Mouse (Mus musculus): ENCODE measurements at regions not wholly inside any gene's neighbourhood (a gene's known extent, or its start where the extent isn't known, plus 50 kb on each side); places are given as distances from the start of the nearest gene placed in this dataset.

DNA sequence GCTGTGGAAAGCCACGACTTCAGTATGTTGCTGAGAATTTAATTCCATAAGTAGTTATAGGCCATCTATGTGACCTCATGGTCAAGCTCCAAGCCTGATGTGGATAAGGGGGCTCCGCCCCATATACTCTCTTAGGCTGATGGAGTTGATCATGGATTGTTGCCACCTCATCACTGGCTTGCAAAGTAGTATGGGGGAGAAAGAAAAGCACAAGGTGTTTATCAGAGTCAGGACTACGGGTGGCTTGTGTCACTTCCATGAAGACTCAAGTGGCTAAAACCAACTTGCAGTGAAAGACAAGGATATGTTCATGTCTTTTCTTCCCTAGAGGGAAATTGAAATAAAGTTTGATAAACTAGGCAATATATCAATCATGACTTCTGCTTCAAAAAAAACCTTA lies 102.9 kb upstream of the Fut8 start:
- DNase-seq: no peak

DNA sequence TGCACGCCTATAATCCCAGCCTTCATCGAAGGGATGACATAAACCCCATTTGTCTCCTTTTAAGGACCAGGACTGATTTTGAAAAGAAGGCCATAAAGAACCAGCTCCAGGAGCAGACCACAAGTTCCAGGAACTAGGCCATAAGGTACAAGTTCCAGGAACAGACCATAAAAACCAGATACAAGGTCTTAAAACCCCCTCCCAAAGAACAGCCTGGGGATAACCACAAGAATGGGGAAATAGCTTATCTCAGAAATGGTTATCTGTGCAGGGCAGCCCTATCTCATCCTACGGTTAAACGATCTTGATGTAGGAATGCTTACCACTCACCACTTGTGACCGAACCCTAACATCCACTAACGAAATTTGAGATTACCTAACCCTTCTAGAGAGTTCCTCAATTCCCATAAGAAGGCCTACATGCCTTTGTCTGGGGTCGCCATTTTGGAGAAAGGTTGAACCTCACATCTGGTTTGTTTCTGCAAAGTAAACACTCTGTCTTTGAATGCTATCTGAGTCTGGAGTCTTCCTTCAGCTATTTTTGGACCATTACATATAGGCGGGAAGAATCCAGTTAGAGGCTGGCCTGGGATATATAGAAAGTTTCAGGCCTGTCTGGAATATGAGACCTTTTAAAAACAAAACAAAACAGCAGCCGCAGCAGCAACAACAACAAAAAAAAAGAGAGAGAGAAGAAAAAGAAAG lies 103.5 kb upstream of the Fut8 start:
- DNase-seq: no peak

DNA sequence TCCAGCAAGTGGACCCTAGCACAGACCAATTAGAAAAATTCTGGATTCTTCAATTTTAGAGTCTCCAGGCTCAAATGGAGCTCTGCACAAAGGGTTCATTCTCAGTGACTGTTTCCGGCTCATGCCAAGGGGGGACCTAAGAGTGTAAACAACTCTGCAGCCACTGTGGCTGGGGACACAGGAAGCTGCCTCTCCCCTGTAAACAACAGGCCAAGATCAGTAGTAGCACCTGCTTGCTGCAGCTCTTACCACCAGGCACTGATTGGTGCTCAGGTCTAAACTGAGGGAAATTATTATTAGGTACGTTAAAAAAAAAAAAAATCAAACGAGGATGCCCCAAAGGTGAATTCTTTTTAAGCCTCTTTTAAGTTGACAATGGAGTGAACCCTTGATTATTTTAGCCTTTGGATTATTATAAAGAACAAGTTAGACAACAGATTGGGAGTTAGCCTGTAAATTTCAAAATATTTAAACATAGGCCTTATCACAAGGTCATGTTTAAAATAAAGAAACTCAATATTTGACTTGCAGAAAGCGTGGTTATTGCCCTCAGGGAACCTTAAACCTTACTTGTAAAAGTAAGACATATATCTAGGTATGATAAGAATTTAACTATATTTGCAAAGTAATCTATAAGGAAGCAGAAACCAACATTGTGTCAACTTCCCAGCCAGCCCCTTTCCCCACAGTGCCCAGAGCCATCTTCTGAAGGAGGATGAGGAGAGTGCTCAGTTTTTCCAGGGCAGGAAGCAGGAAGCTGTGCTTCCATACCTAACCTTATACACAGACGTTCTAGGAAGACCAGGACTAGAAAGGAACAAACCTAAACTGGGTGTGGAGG lies 104.2 kb upstream of the Fut8 start:
- DNase-seq: no peak

DNA sequence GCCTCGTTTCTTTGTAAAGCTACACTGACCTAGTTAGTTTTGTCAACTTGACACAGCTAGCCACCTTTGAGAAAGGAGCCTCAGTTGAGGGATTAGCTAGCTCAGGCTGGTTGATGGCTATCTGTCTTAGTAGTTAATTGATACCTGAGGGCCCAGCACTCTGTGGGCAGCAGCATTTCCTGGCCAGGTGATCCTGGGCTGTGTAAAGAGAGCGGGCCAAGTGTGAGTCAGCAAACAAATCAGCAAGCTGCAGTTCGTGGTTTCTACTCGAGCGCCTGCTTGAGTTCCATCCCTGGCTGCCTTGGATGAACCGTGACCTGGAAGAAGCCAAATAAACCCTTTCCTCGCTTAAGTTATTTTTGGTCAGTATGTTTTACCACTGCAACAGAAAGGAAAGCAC lies 106.6 kb upstream of the Fut8 start:
- DNase-seq: peak; percentile 11

DNA sequence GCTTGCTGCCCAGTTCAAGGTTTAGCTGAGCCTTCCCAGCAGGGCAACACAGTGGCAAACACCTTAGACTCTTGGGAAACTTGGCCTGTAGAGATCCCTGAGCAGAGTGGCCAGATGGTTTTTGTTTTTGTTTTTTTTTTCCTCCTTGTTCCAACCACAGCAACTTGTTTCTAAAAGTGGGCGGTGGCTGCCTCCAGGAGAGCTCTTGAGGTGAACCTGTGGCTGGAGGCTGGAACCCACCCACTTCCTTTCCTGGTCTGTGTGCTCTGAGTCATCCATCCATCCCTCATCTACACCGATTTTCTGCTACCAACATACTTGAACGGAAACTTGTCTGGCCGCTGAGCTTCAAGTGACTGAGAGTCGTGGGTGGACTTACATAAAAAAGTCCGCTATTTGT lies 107.4 kb upstream of the Fut8 start:
- no peak for DNase-seq

DNA sequence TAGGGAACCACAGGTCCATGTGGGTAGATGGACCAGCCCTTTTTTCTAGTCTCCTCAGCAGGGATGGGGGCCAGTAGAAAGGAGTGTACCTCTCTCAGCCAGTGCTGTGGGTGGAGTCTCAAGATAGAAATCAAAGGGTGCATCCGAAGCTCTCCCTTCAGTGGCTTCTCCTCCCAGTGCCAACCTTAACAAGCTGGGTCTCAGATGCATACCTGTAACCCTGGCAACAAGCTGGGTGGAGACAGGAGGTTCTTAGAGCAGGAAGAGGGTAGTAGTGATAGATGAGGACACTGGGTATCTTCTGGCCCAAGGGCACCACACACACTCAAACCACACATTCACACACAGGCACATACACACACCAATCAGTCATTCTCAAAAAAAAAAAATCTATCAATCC lies 113.7 kb upstream of the Fut8 start:
- no peak for DNase-seq

DNA sequence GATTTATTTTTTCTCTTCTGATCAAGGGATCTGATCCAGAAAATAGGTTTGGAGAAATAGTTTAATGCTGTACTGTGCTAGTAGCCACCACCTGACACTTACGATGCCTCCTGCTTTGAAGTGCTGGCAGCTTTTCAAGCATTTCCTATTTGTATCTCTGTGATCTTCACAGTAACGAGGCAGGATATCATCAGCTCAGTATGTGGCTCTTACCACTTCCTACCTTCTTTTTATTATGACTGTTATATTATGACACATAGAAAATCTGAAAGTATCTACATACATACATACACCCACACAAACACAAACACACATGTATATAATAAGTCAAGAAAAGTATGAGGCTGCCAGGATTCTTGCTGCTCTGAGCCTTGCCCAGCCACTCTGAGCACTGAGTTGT lies 124.4 kb upstream of the Fut8 start:
- no peak for DNase-seq

DNA sequence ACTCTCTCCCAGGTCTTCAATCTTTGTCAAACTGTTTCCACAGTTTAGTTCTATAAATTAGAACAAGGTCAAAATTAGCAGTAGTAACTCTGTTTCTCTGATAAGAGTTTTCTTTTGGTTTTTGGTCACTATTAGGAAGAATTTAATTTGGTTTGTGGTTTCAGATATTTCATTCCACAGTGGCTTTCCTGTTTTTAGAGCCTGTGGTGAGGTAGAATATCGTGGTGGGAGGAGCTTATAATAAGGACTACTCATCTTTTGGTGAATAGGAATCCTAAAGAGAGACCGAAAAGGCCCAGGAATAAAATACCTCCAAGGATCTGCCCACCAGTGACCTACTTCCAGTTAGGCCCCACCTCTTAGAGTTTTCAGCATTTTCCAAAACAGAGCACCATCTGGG lies 125.8 kb upstream of the Fut8 start:
- DNase-seq: no peak

DNA sequence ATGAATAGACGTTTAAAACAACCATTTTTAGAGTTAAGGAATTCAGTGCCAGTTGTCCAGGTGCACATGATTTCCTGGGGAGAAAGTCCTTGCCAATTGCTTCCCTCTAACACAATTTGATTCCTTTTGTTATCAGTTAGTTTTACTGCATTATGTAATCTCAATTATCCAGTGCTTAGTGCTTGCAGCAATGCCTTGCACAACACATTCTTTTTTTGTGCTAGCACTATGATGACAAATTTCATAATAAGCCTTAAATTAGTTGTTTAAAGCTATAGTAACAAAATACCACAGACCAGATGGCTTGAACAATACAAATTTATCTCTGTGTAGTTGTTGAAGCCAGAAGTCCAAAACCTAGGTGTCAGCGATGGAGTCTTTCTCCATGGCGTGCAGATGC lies 130.7 kb upstream of the Fut8 start:
- no peak for DNase-seq

DNA sequence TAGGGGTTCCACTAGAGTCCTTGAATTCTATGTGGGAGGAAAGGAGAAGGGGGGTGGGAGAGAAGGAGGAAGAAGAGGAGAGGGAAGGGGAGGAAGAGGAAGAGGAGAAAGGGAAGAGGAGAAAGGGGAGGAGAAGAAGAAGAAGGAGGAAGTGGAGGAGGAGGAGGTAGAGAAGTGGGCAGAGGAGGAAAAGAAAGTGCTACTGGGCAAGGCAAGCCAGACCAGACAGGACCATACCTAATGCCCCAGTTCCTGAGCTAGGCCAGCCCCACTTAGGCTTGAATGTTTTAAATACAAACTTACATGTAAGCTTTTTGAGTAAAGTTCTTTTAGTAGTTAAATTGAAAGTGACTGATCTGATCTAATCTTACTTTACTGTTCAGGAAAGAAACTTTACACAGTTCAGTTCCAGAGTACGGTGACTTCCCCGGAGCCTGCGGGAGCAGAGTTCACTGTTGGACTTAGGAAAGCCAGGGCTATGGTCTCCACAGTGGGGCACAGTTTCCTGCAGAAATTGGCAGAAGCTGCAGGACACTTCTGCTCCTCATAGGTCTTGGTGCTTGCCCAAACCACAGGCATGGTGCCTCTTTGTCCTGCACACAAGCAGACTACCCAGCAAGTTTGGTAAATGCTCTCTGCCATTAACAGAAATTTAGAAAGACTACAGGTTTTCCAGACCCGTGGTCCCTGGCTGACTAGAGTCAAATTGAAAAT lies 131.9 kb upstream of the Fut8 start:
- peak; percentile 5 for DNase-seq

DNA sequence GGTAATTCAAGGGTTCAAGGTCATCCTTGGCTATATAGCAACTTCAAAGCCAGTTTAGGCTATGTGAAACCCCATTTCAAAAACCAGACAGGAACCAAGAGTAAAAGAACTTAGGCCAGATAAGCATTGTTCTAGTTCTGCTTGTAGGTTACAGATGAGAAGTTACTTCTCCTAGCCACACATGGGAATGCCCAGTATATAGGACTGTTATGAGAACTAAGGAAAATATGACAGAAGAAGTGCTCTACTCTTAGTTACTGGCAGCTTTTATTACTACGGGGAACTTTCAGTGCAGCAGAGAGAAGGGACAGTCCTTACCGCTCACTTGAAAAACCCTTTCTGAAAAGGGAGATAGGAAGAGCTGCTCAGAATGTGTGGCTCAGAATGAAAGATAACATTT lies 137.4 kb upstream of the Fut8 start:
- DNase-seq: no peak

DNA sequence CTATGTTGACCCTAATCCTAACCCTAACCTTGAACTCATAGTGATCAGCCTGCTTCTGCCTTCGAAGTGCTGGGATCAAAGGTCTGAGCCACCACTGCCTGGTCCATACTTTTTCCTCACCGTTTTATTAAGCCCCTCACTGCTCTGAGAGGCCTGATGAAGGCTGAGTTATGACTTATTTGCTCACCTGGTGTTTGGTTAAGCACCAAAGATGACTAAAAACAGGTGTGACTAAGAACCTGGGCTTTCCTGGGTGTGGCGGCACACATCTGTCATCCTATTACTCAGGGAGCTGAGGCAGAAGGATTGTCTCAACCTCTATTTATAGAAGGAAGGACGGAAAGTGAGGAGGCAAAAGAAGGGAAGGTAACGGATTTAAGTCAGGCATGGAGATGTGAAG lies 137.5 kb upstream of the Max start:
- DNase-seq: no peak

DNA sequence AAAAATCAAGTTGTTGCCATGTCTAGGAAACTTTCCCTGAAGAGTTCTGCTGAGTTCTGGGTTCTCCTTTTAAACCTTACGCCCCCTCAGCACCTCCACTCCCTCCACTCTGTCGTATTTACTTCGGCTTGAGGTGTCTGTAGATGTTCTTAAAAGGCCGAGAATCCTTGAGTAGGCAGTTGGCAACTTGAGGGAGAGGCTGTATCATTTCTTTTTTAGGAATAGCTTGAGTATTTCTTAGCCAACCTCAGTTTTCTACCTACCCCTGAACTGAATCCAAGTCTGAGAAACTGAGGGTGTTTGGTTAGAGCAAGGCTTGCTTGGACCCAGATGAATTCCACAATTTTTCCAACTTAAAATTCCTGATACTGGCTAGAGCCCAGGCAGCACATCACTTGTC lies 136.8 kb upstream of the Max start:
- no peak for DNase-seq

DNA sequence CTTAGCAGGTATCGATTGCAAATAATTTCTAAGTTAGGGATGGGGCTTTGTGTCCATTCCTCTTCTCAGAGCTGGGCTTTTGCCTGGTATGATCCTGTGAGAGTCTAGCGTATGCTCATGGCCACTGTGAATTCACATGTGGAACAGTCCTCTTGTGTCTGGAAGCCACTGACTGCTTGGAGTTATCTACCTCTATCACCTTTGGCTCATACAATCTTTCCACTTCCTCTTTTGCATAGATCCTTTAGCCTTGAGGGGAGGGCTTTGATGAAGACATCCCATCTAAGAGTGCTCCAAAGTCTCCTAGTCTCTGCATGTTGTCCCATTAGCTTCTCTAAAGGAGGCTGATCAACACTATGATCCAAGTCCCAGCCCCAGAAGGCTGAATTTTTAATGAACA lies 135.8 kb upstream of the Max start:
- DNase-seq: no peak

DNA sequence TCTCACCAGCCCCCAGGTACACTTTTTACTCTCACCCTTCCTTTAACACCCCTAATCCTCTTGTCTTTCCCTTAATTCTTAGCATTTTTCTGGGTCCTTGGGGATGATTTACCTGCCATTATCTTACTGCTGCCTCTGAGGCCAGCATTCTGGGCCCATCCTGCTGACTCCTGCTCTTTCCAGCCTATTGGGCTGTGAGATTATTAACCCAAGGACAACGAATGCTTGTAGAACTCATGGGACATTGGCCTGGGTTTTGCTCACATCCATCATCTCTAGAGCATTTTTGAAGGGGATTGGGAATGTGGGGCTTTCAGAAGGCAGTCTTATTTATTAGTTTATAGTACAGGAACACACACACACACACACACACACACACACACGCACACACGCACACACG lies 134.5 kb upstream of the Max start:
- DNase-seq: no peak

DNA sequence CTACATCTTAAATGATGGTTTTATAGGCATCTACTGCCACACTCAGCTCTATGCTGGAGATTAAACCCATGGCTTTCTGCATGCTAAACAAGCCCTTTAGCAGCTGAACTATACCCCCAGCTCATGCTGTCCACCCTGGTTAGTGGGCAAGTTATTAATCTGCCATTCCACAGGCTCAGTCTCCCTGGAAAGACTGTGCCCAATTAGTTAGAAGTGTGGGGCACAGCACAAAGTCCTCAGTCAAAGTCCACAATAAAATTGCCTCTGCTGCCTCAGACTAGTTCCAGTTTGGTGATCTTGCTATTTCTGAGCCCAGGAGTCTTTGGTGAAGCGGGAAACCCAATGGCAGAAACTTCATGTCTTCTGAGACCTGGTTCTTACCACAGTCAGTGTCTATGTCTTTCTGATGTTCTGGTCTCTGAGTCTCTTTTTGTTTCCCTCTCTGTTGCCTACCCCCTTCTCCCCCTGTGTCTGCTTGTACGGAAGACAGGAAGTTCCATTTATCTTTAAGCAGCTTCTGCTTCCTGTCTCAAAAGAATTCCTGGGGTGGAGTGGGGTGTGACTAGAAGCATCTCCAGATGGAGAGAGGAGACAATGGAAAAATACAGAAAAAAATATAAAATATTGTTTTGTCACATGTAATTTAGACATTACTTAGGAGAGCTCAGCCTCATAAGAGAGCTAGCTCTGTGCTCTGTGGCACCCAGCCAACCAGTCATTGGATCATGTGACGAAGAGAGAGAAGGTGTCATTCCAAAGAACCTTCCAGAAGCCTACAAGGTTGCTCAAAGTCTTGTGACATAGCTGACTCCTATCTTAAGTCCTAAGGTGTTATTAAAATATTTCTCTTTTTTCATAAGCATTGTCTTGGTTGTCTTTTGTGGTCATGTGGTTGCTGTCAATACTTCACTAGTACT lies 133.3 kb upstream of the Max start:
- no peak for DNase-seq

DNA sequence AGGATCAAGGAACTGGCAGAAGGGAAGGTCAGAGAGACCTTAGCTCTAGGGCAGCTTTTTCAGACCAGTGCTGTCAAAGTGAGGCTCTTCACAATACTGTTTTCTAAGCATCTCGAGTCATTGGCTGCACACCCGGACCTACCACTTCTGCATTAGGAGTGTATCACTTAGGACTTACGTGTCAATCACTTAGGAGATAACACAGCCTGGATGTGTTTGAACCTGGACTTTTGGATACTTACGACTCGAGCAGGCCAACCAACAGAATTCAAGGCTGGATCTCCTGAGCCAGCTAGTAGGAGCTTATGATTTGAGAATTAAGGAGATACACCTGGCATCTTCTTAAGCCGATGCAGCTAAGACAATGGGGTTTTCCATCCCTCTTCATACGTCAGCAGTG lies 132.2 kb upstream of the Max start:
- no peak for DNase-seq

DNA sequence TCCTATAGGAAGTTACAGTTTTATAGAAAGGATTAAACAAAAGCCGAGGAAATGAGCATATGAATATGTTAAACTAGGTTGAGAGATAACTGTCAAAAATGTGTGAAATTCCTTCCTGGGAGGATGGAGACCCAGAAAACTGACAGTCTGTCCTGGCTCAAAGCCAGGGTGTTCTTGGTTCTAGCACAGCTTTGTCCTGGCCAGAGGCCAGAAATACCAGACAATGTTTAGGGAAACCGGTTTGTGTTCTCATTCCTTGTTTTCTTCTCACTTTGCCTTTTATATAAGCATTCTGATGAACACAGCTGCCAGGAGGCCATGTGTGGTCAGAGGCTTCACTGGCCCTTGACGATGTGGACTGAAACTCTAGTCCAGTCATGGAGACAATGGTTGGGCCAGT lies 130.7 kb upstream of the Max start:
- DNase-seq: peak; percentile 22

DNA sequence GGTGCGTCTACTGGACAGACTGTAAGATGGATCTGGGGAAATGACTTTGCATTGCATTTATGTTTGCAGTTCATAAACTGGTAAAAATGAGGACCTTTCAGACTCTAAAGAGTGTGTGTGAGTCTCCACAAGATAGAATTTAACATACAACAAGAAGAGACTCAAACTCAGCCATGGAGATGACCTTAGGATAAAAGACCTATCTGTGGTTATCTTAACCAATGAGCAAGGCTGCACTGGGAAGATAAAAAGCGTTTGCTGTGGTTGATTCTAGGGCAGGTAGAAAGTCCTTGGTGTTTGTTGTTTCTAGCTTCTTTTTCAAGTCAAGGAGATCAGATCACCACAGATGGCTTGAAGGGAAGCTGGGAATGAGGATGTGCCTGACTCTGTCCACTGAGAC lies 130.1 kb upstream of the Max start:
- DNase-seq: no peak

DNA sequence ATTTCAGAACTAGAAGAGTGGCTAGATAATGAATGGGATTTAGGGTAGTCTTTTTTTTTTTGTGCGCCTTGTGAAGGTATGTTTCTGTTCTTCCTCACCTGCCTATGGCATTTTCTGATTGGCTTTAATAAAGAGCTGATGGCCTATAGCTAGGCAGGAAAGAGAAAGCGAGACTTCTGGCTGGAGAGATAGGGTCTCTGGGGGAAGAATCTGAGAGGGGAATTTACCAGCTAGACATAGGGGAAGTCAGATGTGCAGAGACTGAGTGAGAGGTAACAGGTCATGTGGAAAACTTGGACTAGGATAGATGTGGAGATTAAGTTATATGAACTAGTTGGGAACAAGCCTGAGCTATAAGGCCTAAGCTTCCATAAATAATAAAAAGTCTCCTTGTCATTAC lies 129.7 kb upstream of the Max start:
- DNase-seq: no peak

DNA sequence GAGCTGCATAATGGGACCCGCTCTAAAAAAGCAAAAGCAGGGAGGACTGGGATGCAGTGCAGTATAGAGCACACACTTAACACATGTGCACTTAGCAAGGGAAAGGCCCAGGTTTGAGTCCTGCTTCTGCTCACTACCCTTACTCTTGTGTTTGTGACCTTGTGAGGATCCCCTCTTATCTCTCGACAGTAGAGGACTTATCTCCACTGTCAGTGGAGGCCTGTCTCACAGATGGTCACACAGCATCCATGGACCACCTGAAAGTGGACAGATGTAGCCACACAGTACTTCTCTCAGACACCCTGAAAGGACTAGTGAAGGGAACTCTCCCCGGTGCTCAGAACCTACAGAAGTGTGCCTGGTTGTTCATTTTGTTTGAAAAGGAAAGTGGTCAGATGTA lies 128.5 kb upstream of the Max start:
- no peak for DNase-seq

DNA sequence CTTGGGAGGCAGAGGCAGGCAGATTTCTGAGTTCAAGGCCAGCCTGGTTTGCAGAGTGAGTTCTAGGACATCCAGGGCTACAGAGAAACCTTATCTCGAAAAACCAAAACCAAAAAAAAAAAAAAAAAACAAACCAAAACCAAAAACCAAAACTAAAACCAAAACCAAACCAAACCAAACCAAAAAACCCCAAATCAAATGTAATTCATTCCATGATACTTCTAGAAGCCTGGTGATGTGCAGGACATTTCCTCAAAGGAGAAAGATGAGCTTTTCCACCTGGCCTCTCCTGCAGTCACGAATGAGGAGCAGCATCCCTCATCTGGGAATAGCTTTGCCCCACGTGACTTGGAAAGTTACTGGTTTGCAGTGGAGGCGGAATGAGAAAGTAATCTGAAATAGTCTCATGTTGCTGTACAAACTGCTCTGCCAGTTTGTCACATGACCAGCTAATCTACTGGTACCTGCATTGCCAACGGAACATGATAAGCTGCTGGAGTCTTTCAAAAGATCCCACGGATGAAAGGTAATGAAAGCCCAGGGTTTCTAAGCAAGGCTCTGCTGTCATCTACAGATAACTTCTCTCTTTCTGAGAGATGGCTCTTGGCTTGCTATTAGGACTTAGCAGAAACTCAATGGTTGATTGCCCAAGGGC lies 127.8 kb upstream of the Max start:
- DNase-seq: no peak

DNA sequence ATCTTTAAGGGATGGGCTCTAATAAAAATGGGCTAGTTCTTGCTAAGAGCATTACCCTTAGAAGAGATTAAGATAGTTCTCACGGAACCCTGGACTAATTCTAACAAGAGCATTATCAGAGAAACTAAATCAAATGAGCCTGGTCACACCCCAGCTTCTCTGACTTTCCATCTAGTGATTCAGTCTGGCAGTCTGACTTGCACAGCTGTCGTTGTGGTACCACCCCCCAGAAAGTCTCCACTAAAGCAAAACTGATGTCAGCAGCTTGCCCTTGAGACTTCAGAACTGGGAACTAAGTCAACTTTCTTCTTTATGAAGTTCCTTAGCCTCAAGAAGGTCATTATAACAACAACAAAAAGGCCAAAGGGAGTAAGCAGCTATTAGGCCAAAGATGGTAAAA lies 126.5 kb upstream of the Max start:
- no peak for DNase-seq
